Mouse (Mus musculus) activated CD4-positive, CD25-positive, alpha-beta regulatory T cell, adult 4 months (primary cell): ENCODE data around the gene Mypn. TPM values are rescaled to one million over a fixed set of nuclear protein-coding genes. Genes with fewer than 3 reads are reported as not detected.

Experiments
- ATAC-seq: one replicate; pipeline ENCODE4 v1.8.0; 2017
- polyA plus RNA-seq, 2 experiments: library from polyadenylated mRNA; unstranded; fragments of 100-300 nt; shearing (Covaris generic); gene quantifications; one replicate each; pipeline ENCODE4 v1.2.1; 2017

Mypn gene
- polyA plus RNA-seq, 2 experiments from 2014 or later: 0.12 TPM; not detected in 1

GRCm38 (mm10) chr10:63192736-63193135, 11.0 kb downstream of the Mypn start:
- ATAC-seq: no peak

DNA sequence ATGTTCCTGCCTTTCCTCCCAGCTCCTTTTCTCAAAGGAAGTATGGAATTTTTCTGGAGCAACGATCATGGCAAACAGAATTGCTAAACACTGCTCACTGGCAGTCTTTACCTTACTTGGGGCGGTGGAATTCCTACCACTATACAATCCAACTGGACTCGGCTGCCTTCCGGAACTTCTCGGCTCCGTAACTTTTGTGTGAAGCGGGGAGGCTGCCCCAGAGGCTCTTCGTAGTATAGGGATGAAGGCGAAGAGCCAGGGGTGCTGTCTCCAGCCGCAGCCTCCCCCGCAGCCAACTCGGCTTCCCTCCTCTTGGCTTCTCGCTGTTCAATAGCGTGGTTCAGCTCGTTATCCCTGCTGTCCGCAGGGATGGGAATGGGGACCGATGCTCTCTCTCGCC, 11.5 kb downstream of the Mypn start:
- no peak for ATAC-seq

DNA sequence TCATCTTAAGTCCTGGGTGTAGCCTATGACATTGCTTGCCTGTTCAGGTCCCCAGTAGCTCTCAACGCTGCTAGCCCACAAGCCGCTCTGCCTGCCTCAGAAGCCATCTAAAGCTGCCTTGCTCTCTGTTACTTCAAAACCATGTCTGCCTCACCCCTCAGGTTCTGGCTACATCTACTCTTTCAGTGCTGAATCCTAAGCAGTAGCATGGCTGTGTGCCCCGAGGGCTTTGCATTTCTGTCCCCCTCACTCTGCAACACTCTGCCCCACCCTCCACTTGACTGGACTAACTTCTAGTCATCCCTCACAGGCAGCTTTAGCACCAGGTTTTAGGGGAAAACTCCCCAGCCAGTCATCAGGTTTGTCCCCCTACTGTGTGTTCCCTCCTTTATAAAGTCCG, 19.3 kb downstream of the Mypn start:
- ATAC-seq: no peak

DNA sequence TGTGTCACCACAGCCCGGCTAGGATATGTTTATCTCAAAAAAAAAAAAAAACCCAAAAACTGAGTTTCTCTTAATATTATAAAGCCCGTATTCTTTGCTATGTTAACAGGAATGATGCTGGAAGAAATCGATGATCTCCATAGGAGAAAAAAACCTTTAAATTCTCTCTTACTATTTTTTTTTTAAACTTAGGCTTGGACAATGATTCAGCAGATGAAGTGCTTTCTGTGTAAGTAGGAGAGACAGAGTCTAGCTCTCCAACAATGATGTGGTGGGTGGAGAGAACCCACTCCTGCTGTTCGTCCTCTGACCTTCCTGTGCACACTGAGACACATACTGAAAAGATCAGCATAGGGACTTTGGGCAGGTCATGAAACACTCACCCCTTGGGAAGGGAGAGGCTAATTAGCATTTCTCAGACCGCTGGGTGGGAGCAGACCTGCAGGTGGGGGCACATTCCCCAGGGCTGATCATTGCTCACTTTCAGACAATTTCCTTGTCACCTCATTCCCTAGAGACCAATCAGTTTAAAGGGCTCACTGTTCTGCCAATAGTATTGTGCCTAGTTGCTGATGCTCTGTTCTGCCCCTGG, 21.5 kb downstream of the Mypn start:
- ATAC-seq: no peak

DNA sequence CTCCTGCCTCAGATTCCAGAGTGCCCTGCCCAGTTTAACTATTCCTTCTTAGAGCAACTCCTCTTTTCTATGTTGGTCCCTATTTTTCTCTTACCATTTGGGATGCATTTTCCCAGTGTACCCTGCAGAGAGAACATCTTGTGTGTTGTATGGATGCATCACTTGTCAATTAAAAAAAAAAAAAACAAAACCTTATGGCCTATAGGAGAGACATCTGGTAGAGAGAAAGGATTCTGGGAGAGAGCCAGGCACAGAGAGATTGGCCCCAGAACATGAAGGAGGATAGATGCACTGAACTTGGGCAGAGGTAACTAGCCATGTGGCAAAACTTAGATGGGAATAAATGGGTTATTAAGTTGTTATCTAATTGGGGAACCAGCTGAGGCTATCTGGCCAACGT, 22.6 kb downstream of the Mypn start:
- no peak for ATAC-seq

GRCm38 (mm10) chr10:63179524-63179923, 24.2 kb downstream of the Mypn start:
- no peak for ATAC-seq

DNA sequence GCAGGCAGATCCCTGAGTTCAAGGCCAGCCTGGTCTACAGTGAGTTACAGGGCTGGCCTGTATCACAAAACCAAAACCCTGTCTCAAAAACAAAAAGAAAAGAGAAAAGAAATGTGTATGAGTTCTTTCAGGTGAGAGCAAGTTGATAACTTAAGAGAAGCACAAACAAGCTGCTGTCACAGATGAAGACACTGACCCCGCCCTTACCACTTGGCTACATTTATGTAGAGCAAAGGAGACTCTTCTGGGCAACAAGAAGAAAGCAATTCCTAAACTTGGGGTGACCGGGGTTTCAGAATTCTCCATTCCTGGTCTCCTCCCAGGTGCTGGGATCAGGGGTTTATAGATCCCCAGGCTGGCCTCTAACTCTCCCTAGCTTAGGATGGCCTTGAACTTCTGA, 25.4 kb downstream of the Mypn start:
- no peak for ATAC-seq

DNA sequence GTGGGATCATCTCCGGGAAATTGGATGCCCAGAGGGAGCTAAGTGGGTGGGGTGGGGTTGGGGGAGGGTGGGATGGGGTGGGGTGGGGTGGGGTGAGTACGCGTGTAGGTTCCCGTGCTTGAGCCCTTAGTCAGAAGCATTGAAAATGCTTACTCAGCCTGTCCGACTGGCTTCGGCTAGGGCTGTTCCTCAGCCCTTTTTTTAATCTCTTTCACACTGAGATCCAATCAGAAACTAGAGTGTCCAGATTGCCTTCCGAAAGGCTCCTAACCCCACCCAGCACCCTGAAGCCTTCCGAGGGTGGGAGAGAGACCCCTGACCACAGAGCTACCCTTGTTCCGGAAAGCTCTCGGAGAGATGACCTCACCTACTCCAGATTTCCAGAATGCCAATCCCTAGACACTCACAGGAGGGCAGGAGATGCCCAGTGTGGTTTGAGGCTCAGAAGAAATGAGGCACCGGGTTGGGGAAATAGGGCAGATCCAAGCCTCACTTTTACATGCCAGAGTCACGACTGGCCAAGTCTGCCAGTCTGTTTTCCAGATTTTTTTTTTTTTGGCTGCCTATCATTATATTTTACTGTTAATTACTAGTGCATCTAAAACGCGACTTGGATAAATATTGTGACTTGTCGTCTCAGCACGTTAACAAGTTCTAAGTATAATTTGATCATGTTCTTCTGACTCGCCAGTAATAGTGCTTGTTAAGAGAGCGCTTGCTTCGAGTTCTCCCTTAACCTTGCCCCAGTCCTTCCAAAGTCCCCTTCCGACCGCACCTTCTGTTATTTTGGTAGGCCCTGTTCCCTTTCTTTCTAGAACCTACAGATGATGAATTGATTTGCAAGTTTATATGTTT, 26.2 kb downstream of the Mypn start:
- no peak for ATAC-seq

DNA sequence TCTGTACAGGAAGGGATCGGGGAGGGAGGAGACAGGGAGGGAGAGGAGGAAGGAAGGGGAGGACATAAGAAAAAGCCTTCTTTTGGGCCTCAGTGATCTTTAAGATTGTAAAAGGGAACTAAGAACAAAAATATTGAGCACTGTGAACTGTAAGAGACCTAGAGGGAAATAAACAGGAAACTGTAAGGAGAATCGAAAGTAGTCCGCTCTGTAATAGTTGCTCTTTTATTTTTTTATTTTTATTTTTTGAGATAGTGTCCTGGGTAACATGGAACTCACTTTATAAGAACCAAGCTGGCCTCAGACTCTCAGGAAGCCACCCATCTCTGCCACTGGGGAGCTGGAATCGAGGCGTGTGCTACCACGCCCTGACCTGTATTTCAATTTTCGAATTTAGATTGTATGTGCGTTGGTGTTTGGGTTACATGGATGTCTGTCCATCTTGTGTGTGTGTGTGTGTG, 27.3 kb downstream of the Mypn start:
- peak; percentile 93 for ATAC-seq

GRCm38 (mm10) chr10:63172089-63172488, 31.7 kb downstream of the Mypn start:
- ATAC-seq: no peak

GRCm38 (mm10) chr10:63169503-63169902, 34.2 kb downstream of the Mypn start:
- ATAC-seq: no peak

GRCm38 (mm10) chr10:63168124-63168523, 35.6 kb downstream of the Mypn start:
- ATAC-seq: no peak

DNA sequence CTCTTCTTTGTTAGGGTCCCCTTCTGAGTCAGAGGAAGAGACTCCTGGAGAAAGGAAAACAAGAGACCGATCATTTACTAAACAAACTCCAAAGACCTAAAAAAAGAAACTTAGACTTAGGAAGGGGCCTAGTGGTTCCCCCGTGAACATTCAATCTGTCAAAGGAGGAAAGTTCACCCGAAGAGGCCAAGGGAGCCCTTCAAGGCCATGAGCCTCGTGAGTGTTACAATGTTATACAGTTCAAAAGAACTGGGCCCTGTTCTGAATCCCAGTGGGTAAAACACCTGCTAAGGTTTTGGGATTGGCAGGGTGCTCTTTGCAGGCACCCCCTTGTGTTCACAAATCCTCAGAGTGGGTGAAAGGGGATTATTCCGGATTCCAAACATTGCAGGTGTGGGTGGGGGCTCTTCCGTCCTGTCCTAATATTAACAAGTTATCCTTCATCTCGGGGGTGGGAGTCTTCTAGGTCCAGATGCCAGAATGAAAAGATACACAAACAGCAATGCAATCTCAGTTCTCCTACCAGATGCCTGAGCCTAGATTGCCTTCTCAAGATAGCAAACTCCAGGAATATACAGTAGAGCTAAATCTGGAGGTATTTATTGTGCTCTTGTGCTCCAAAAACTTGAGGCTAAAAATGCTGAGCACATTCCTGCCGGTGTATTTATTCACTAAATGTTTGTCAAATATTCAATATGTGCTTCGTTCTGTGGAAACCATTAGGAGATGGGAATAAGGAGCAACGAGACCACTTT, 36.3 kb downstream of the Mypn start:
- no peak for ATAC-seq

DNA sequence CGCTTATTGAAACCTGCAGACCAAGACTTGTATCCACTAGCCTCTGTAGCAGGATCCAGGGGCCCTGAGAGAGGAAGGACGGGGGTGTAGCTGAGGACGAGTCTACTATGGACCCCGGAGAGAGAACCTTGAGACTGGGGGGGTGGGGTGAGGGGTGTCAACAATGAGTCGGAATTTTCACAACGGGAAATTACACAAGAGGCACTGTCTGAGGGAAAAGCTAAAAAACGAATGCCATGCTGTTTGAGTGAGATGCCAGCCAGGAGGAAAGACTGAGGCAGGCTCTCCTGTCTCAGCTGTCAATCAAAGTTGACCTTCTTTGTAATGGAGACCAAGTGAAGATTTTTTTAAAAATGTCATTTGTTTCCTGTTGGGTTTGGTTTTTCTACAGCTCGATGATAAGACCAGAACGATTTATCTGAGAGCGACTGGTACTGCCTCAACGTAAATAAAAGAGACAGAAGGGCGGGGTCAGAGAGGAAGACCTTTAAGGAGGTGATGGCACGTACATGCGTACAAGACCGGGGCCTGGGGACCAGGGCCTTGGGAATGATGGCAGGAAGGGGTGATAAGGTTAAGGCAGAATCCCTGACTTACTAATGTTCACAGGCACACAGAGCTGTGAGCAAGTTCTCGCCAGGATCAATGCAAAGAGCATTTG, 37.9 kb downstream of the Mypn start:
- peak; percentile 63 for ATAC-seq

- ATAC-seq: no peak
Measured at GRCm38 (mm10) chr10:63161240-63161639, 42.5 kb downstream of the Mypn start.

DNA sequence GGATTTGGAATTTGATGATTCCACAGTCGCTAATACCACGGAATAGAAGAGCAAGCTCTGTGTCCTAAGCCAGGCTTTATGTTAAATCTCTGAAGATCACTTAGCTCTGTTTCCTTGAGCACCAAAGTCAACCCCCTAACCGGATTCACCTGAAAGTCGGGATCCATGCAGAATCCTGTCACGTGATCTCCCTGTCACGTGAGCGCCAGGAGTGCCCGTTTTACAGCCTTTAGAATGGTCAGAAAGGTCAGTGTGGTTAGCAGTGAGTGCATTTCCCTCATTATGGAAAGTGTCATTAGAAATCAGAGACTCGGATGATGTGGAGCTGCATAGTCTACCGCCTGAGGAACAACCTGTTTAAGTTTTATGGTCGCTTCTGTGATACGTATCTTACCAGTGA, 43.1 kb downstream of the Mypn start:
- no peak for ATAC-seq

DNA sequence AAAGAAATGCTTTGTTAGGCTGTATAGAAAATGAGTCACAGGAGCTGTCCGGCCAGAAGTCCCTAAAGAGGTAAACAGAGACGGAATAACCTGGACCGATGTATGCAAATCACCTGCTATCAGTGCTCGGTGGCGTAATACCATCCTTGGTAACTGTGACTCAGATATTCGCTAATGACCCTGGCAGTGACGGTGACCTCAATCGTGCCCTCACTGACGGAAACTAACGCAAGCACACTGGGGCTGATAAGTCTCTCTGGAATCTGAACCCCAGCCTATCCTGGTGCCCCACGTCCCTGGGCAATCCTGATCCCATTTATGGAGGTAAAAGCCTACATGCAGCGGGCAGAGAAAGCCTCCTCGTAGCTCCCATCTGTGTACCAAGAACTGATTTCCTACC, 45.6 kb downstream of the Mypn start:
- no peak for ATAC-seq

GRCm38 (mm10) chr10:63157491-63157890, 46.3 kb downstream of the Mypn start:
- ATAC-seq: no peak

- no peak for ATAC-seq
Measured at GRCm38 (mm10) chr10:63156919-63157318, 46.8 kb downstream of the Mypn start.

DNA sequence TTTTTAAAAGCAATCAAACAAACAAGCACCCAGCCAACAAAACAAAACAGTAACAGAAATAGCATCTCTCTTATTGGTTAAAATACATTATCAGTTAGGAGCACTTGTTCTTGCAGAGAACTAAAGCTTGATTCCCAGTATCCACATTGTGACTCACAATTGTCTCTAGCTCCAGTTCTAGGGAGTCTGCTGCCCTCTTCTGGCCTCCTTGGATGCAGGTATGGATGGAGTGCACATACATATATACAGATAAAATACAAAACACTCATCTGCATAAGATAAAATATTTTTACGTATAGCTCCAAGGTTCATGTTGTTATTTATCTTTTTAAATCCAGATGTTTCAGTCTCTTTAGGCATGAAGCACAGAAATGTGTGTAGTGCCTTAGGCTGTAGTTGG, 47.4 kb downstream of the Mypn start:
- no peak for ATAC-seq

GRCm38 (mm10) chr10:63155668-63156350, 47.9 kb downstream of the Mypn start:
- ATAC-seq: no peak

DNA sequence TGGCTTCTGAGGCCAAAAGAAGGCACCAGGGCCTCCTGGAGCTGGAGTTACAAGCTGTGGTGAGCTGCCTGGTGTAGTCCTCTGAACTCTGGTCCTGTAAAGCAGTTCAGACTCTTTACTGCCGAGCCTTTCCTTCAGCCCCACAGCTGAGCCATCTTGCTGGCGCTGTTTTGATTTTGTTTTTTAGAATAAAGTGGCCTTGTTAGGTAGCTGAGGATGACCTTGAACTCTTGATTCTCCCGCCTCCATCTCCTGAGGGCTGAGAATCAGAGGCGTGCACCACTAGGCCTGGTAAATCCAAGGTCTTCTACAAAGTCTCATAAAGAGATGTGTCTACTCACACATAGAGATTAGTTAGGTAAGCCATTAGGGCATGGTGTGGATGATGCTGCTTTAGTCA, 49.0 kb downstream of the Mypn start:
- no peak for ATAC-seq
